Mouse (Mus musculus): ENCODE results near the gene Camk2n1.

Gene Camk2n1

DNA sequence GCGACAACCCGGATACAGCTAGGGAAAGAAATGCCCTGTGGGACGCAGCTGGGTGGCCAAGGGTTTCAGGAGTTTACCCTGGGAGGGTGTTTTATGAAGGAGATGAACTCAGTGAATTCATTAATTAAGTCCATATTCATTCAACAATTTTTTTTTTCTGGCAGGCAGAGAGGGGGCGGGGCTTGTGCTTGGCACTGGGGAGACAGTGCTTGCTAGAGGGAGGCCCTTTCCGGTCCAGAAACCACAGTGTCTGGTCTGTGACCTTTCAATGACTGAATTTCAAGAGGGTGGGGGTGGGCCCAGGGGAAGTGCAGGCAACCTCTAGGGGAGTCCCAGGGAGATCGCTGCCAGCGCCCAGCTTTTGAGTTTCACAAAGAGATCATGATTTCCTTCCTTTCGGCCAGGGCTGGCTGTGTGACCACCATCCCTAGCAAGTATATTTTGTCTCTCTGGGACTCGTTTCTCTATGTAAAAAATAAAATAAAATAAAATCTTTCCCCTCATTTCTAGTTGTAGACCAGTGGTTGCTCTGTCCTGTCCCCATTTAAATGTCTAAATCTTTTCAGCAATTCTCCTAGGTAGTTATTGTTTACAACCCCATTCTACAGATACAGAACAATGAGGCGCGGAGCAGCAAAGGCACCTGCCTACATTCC, 9.8 kb downstream of the Camk2n1 start:
- in situ Hi-C loops (cut with MboI, MseI) = loop anchor here (10.0 kb wide), 1 partner anchor 91 kb away; no protein-coding TSS in a partner anchor

DNA sequence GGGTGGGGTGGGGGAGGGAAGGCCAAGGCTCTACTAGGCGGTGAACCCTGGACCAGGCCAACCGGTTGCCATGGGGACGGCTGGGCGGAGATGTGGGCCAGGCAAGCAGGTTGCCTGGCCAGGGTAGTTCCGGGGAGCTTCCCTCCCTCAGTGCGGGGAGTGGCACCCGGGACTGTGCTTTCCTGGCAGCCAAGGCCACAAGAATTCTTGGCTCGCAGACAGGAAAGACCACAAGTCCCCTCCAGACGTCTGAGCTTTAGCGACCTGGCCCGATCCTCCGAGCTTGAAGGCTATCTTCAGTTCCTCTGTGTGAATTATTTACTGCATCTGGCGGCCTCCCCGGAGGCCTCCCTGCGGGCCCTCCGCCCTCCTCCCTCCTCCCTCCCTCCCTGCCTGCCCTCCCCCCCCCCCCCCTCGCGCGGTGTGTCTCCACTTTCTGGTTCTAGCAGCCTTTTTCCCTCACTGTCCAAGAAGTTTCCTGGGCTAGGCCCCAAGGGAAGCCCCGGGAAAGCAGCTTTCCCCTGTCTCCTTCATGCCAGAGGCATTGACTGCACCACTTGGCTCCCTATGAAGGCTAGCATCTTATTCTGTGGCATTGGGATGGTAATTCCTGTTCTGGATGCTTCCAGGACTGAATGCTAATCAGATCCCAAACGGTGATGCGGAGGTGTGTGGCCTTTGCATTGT, 10.7 kb downstream of the Camk2n1 start:
- in situ Hi-C loops (cut with MboI, MseI) = loop anchor here (10.0 kb wide), 1 partner anchor 90 kb away; no protein-coding TSS in a partner anchor

DNA sequence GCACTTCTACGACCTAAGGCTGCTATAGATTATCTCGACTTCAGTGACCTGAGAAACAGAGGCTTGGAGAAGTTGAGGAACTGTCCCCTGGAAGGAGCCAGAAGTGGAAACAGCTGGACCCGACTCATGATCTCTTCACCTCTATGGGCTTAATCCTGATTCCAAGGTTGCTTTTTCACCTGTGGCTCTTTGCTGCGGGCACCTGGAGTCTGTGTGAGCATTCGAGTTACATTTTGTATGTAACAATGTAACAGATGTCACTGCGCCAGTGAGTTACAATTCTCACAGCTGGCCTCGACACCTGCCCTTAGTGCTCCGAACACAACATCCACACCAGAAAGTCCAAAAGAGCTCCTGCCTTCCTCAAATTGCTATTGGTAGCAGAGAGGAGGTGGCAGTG, 11.3 kb downstream of the Camk2n1 start:
- in situ Hi-C loops (cut with MboI, MseI) = loop anchor here (10.0 kb wide), 1 partner anchor 89 kb away; no protein-coding TSS in a partner anchor

DNA sequence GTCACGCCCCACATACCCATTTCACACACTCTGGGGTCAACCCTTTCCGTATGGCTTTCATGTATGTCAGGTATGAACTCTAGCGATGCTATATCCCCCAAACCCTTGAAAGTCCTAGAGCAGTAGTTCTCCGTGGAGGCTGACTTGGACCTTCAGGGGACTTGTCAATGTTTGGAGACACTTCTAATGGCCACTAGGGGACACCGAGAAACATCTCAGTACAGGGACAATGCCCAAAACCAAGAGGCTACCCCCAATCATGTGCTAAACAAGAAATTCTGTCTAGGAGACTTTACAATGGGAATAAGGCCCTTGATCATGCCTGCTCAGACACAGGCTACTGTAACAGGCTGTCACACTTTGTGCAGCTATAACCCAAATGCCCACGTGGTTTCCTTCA, 12.6 kb downstream of the Camk2n1 start:
- in situ Hi-C loops (cut with MboI, MseI) = loop anchor here (10.0 kb wide), 1 partner anchor 88 kb away; no protein-coding TSS in a partner anchor

DNA sequence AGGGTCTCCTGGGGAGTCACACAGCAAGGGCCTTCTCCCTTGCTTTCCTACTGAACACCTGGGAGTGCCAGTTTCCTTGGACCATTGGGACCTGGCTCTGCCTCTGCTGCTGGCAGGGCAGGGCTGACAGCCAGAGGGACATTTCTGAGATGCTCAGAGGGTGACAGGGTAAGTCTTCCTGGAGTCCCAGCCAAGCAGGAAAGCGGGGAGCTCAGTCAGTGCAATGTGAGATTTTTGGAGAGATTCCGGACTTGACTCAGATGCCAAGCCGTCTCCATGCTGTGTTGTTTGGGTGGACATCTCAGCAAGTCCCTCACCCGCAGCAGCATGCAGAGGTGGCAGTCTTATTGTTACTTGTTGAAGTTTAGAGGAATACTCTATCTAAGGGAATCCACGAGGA, 13.3 kb downstream of the Camk2n1 start:
- in situ Hi-C loops (cut with MboI, MseI) = loop anchor here (10.0 kb wide), 1 partner anchor 87 kb away; no protein-coding TSS in a partner anchor

DNA sequence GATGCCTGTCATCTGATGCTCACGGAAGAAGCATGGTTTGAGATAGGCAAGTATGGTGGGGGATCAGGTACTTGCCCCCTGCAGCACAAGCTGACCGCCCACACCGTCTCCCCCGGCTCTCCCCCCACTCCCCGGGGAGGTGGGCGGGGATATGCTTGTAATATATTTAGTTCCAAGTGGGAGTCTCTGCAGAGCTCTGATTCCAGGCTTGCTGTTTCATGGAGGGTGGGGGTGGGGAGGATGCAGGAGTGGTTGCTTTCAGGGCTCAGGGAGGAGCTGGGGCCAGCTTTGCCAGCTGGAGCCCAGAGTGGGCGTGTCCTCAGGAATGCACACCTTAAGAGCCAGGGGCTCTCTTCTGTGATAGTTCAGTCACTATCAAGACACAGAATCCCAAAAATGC, 15.0 kb downstream of the Camk2n1 start:
- in situ Hi-C loops (cut with MboI, MseI) = loop anchor here (10.0 kb wide), 1 partner anchor 86 kb away; no protein-coding TSS in a partner anchor

DNA sequence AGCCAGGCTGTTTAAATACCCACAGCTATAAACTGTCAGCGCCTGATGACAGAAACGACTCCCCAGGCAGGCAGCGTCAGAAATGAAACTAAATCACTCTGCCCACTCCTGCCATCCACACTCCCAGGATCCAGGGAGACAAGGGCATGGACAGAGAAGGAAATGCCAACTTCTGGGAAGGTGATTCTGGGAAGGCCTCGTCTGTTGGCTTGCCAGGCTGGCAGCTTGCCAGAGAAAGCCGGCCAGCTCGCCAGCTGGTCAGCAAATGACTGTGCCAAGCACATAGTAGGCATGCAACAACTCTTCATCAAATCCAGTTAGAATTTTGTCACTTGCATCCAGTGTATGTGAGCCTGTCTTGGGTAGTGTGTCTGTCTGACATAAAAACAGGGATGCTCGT, 17.1 kb downstream of the Camk2n1 start:
- in situ Hi-C loops (cut with MboI, MseI) = loop anchor here (10.0 kb wide), 1 partner anchor 1094 kb away; no protein-coding TSS in a partner anchor

DNA sequence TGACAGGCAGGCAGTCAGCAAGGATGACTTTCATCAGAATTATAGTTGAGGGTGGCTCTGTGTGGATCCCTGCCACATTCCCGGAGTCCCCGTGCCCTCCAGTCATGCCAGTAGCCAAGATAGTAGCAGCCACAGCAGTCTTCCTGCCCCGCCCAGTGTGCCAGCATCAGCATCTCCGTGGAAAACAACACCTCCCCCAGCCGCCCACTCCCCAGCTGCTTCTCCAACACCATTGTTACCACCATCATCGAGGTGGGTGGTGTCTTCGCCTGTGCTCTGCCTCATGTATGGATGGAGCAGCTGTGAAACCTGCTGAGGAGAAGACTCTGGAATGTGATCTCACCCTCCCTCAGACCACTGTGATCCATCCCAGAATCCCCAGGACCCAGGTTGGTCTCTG, 25.5 kb downstream of the Camk2n1 start:
- in situ Hi-C loops (cut with MboI, MseI) = loop anchor here (10.0 kb wide), 1 partner anchor 1085 kb away; no protein-coding TSS in a partner anchor

DNA sequence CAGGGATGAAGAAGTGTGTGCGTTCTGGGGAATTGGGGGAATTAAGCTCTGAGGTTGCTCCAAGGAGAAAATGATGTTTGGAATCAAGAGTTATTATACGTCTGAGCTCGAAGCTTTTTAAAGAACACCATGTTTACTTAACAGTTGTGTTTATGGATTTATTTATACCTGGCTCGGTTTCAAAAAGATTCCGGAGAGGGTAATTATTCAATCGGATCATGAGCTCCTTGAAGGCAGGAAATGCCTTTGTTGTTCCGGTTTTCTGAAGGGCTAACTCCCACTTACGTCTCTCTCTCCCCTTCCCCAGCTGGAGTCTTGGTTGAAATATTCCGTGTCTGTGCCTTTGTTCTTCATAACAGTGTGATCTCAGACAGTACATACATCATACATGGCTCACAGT, 26.8 kb downstream of the Camk2n1 start:
- in situ Hi-C loops (cut with MboI, MseI) = no loop called here

DNA sequence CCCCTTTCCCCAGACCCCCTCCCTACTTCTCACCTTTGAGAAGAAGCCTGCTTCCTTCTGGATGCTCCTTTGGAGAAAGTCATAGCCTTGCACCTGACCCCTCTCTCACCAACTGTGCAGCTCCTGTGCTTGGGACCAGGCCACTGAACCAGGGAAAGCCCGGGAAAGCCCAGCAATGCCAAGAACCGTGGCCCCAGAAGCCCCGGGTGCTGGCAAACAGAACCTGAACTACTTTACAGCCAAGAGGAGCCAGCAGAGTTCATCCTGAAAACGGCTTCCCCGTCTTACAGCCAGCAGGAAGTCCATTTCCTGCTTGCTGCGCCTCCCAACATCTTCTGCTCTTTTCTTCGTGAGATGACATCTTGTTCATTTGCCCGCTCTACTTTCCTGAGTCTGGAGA, 28.6 kb downstream of the Camk2n1 start:
- in situ Hi-C loops (cut with MboI, MseI) = no loop called here

DNA sequence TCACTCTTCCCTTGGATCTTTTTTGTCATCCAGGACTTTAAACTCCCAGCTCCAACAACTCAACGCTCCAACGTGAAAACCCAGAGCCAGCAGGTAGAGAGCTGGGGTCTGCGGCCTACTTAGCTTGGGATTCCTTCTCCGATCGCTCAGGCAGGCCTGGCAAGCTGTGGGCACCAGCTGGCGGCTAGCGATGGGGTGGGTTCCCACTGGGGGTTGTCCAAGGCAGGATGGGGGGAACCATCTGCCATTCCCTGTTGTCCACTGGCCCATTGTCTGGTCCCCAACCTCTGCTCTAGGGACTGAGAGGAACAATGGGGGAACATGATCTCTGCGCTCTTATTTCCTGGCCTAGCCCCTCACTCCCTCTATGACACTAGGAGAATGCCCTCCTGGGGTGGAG, 34.1 kb downstream of the Camk2n1 start:
- in situ Hi-C loops (cut with MboI, MseI) = no loop called here

DNA sequence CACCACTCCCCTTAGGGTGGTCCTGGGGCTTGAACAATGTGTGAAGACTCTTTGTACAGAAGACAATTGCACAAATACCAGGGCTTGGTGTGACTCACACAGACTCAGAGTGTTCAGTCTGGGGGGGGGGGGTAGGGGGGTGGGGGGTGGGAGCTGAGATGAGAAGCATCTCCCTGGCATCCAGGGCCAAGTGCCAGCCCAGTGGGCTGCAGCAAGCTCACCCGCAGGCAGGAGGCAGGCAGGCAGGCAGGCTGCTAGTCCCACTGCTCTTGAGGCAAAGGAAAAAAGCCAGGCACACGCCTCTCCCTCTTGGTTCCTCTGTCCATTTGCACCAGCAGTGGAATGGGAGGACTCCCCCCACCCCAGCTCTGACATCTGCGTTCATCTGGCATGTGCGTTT, 37.0 kb downstream of the Camk2n1 start:
- in situ Hi-C loops (cut with MboI, MseI) = no loop called here

DNA sequence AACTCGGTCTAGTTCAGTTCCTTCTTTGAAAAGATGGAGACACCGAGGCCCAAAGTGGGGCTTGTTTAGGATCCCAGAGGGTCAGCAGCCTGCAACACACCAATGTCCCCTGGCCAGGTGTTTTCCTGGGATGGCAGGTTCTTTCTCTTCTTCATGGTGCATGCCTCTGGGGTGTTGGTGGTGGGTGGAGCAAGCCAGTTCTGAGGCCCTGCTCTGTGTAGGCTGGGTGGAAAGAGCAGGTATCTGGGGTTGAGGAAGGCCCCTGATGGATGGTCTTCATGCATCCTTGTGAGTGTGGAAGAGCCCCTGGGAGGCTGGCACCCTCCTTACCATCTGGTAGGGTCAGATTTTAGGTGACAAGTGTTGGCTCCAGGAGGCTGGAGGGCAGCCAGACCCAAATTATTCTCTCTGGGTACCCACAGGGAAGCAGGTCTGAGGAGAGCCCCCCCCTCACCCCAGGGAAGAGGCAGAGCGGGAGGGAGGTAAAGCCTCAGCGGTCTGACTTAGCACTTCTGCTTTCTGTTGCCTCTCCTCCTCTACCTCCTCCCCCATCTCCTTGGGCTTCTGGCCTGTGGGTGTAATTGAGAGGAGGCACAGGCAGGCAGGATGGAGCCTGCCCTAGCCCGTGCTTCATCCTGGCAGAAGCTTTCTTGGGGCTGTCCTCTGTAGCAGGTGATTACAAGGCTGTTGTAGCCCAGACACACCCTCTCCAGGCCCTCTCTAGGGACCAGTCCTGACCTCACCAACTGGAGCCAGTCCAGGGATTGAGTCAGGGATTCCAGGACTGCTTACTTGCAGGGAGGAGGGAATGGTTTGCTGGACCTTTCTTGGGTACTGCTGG, 39.3 kb downstream of the Camk2n1 start:
- in situ Hi-C loops (cut with MboI, MseI) = no loop called here

DNA sequence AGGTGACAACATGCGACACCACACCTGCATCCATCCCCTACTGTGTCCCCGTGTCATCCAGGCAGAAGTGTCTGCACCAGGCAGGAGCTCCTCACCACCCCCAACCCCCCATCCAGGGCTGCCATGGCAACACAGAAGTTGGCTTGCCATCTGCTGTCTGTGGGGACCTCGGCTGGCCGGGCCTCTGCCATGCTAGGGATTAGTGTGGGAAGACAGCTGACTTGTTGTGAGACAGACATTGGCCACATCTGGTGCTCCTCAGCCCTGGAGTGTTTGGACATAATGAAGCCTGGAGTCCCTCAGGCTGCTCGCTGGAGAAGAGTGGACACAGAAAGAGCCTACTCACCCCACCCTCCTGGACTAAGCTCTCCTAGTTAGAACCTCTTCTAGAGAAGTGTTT, 40.8 kb downstream of the Camk2n1 start:
- in situ Hi-C loops (cut with MboI, MseI) = no loop called here

DNA sequence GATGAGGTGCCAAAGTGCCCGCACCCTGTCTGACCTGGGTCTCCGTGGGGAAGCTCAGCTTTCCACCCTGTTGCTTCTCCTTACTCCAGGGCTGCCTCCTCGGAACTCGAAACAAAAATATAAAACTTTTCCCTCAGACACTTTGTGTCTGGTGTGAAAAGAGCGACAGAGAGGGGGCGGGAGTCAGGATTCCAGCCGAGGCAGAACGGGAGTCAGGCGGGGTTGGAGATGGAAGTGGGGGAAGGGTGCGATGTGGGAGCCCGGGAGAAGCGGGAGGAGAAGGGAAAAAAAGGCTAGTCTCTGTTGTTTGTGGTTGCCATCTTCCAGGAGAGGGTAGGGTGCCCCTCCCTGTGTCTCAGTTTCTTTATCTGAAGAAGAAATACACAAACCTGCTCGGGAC, 41.7 kb downstream of the Camk2n1 start:
- in situ Hi-C loops (cut with MboI, MseI) = no loop called here

DNA sequence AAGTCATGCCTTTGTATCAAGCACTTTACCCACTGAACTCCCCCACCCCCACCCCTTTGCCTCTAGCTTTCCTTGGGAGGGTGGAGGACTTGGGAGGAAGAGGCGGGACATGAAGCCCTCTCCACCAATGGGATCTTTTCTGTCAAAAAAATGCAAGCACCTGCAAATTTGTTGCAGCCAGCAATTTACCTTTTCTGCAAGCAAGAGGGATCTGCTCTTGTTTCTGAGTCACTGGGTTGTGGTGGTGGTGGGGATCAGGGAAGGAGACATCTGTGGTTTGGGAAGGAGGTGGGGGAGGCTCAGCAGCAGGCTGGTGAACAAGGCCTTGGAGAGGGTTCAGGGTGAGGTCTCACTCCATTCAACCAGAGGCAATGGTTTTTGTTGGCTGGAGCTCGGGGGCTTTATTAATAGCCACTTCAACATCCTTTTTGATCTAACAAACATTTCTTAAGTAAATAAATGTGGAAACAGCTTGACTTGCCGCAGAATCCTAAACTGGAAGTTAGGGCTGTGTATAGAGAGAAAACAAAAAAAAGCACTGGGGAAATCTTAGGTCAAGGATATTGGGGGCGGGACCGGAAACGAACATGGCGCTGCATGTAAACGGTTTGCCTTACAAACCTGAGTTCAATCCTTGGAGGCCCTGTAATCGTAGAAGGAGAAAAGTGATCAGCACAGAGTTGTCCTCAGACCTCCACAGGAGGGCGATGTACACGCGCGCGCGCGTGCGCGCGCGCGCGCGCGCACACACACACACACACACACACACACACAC, 42.8 kb downstream of the Camk2n1 start:
- in situ Hi-C loops (cut with MboI, MseI) = no loop called here

DNA sequence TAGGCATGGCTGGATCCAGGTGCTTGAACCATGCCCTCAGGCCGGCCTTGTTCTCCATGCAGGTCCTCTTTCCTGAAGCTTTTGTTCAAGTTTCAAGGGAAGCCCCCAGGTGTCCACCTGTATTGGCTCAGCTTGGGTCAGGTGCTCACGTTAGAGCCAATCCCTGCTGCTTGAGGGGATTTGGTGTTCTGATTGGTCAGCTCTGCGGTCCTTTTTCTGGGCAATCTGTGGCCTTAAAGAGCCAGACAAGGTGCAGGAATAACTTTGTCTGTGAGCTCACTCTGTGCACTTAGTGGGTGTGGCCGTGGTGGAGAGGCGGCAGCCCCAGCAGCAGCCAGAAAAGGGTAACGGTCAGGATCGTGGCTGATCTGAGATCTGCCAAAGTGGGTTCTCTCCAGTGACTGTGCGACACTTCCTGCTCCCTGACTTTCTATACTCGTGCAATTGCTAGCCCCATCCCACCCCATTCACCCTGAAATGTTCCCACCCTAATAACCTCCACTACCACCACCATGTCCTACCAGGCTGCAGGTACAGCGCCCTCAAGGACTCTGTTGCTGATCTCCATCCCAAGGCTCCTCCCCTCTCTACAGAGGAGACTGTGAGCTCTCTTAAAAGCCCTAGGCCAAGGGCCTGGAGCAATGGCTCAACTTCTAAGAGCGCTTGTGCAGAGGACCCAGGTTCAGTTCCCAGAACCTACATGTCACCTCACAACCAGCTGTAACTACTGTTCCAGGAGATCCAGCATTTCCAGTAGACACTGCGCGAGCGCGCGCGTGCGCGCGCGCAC, 45.9 kb downstream of the Camk2n1 start:
- in situ Hi-C loops (cut with MboI, MseI) = no loop called here

DNA sequence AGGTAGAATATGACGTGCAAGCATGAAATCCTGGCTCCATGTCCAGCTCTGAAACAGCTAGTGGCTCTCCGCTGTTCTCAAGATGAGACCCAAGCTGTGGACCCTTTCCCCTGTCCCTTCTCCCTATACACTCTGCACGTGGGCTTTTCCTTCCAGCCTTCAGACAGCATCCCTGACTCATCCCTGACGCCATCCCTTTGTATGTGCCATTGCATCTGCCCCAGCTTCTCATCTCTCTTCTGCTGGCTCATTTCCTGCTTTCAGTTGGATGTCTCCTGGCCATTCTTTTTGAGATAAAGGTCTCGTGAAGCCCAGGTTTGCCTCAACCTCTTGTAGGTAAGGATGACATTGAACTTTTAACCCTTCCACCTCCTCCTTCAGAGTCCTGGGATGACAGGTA, 46.9 kb downstream of the Camk2n1 start:
- in situ Hi-C loops (cut with MboI, MseI) = no loop called here

DNA sequence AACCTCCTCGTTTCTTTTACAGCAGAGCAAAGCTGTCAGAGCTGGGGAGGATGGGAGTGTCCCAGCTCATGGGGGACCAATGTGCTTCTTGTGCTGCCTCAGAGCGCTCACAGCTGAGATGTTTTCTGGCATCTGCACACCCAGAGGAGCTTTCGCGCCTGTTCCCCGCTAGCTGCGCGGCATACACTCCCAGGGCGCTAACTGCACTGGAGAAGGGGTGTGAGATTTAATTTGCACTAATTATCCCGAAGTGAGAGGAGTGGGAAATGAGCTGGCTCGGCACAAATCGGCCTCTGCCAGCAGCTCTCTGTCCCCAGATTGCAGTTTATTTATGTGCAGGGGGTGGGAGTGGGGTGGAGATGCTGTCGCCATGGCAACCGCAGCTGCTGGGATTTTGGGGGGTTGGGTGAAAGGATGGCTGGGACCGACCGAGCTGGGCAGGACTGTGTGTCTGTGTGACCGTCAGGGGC, 50.6 kb downstream of the Camk2n1 start:
- in situ Hi-C loops (cut with MboI, MseI) = no loop called here

DNA sequence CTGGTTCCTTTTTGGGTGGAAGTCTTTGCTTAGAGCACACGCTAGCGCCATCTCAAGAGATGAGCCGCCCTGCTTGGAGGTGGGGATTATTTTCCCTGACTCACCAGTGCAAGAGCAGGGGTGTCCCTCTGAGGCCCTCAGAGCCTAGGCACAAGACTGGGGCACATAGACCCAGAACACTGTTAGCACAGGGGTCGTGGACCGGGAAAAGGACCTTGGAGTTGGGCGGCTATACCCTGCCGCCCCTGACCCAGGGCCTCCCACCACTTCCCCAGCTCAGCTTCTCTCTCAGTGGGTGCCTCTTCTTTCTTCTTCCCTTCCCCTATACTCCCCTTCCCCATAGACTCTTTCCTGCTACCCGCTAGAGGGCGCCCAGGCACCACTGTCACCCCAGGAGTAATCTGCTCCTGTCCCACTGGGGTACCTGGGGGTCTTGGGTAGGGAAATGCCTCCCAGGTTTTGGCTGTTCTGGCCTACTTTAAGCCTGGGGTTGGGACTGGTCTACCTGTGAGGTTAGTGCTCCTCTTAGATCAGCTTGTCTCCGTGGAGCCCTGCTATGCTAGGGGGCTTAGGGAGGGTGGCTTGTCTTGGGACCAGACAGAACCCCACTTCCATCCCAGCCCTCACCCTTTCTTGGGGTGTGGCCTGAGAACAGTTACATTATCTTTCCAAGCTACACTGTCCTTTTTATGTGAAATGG, 51.2 kb downstream of the Camk2n1 start:
- in situ Hi-C loops (cut with MboI, MseI) = no loop called here

All from T-helper 1 cell (primary cell).